Mouse (Mus musculus) heart, embryonic 12.5 days (tissue): ENCODE measurements around the gene Eif4e1b. TPM values are rescaled to one million over a fixed set of nuclear protein-coding genes. Genes with fewer than 3 reads are reported as not detected.

Experiments used
- ATAC-seq: fragments of 200-750 bp; cut with Nextera tagmentation; 2 replicates; pipeline ENCODE4 v1.8.0; 2017; ENCODE audit warnings: moderate TSS enrichment, moderate library complexity; ENCODE audit not compliant: insufficient number of reproducible peaks, low FRiP score
- H3K27ac ChIP-seq: fragments of 300-500 bp; sonication (generic); 2 replicates; pipeline ENCODE4 v1.5.1; 2016; ENCODE audit warnings: mild to moderate bottlenecking, moderate library complexity; ENCODE audit not compliant: poor library complexity, severe bottlenecking
- H3K27me3 ChIP-seq: fragments of 300-500 bp; sonication (generic); replicated peaks from 2 replicates; pipeline ENCODE4 v1.6.1; 2016; ENCODE audit warnings: mild to moderate bottlenecking, moderate library complexity
- H3K36me3 ChIP-seq: fragments of 300-500 bp; sonication (generic); 2 replicates; pipeline ENCODE4 v1.6.1; 2016; ENCODE audit warnings: mild to moderate bottlenecking, moderate library complexity
- H3K4me1 ChIP-seq: fragments of 300-500 bp; sonication (generic); replicated peaks from 2 replicates; pipeline ENCODE4 v1.6.1; 2016; ENCODE audit warnings: mild to moderate bottlenecking
- H3K4me2 ChIP-seq: fragments of 300-500 bp; sonication (generic); 2 replicates; pipeline ENCODE4 v1.6.1; 2016; ENCODE audit warnings: mild to moderate bottlenecking, moderate library complexity
- H3K4me3 ChIP-seq: fragments of 300-500 bp; sonication (generic); 2 replicates; pipeline ENCODE4 v1.5.1; 2016; ENCODE audit warnings: mild to moderate bottlenecking
- H3K9ac ChIP-seq: fragments of 300-500 bp; sonication (generic); 2 replicates; pipeline ENCODE4 v1.6.1; 2016; ENCODE audit warnings: mild to moderate bottlenecking, moderate library complexity
- H3K9me3 ChIP-seq: fragments of 300-500 bp; sonication (generic); replicated peaks from 2 replicates; pipeline ENCODE4 v1.6.1; 2016; ENCODE audit warnings: mild to moderate bottlenecking, moderate library complexity
- WGBS: fragments of 180-500 bp; shearing (Covaris S2); methylation state at CpG from one replicate; pipeline ENCODE4 v1.1.7; 2016; 5-methylcytosine and 5-hydroxymethylcytosine counted together
- polyA plus RNA-seq: library from polyadenylated mRNA; unstranded; fragments of >200 nt; fragmentation: Nextera tagmentation; extraction: Ambion mirVana; gene quantifications from 2 replicates; pipeline ENCODE4 v1.2.1, GENCODE M21; 2016

The Eif4e1b gene
- polyA plus RNA-seq, 1 experiment from 2014 or later = not detected

DNA sequence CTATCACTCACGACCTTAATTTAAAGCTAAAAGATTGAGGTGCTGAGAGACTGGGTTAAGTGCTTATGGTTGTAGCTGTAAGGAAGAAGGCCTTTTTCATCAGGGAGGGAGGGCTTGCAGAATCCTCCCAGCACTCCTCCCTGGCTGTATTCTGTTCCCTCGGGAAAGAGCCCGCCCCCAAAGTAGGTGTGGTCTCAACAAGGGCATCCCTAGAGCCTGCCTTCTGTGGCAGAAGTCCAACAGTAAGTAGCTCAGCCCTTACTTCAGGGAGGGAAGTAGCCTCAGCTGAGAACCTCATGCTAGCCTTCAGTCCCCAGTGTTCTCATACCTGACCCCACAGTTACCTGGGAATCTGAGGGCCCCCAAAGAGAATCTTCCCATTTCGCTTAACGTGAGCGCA is 44.7 kb downstream of the Eif4e1b start:
- H3K9me3 ChIP-seq = no peaks in the 10 kb centered on the region
- peaks cover 14% of the 10 kb centered on the region; the same call in 1 of the 2 replicates for H3K27me3 ChIP-seq
- 47% methylated on average over 6 of the region's 6 CpGs for WGBS
- H3K36me3 ChIP-seq = no peaks in the 10 kb centered on the region
- peaks cover 11% of the 10 kb centered on the region; the same call in 1 of the 2 replicates for H3K4me1 ChIP-seq
- H3K4me3 ChIP-seq = no peak overlapping the region
- H3K4me2 ChIP-seq = no peak overlapping the region
- no peak for ATAC-seq
- no peak overlapping the region for H3K9ac ChIP-seq
- H3K27ac ChIP-seq = no peak overlapping the region

DNA sequence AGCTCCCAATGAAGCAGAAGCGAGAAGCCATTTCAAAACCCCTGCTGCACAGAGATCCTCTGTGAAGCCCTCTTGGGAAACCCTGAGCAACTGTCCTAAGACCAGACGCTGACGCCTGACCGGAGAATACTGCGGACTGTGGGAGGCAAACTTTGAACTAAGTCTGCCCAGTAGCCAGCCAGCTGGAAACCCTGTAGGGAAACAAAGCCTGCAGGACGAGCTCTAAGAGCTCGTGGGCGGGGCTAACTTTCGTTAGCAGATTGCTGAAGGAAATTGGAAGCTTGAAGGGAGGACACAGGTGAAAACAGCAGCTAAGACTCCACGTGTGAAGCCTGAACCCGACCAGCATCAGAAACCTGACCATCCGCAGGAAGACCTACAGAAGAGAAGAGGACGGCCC is 45.7 kb downstream of the Eif4e1b start:
- H3K4me2 ChIP-seq = peak overlapping the region; percentile 20; the same call in 1 of the 2 replicates
- H3K4me3 ChIP-seq = no peak overlapping the region
- ATAC-seq = no peak
- no peaks in the 10 kb centered on the region for H3K9me3 ChIP-seq
- H3K27ac ChIP-seq = no peak overlapping the region
- peaks cover 7% of the 10 kb centered on the region; the same call in 1 of the 2 replicates for H3K27me3 ChIP-seq
- H3K9ac ChIP-seq = no peak overlapping the region
- no peaks in the 10 kb centered on the region for H3K36me3 ChIP-seq
- 3% methylated on average over 13 of the region's 13 CpGs for WGBS
- peaks cover 4% of the 10 kb centered on the region; the same call in 1 of the 2 replicates for H3K4me1 ChIP-seq

DNA sequence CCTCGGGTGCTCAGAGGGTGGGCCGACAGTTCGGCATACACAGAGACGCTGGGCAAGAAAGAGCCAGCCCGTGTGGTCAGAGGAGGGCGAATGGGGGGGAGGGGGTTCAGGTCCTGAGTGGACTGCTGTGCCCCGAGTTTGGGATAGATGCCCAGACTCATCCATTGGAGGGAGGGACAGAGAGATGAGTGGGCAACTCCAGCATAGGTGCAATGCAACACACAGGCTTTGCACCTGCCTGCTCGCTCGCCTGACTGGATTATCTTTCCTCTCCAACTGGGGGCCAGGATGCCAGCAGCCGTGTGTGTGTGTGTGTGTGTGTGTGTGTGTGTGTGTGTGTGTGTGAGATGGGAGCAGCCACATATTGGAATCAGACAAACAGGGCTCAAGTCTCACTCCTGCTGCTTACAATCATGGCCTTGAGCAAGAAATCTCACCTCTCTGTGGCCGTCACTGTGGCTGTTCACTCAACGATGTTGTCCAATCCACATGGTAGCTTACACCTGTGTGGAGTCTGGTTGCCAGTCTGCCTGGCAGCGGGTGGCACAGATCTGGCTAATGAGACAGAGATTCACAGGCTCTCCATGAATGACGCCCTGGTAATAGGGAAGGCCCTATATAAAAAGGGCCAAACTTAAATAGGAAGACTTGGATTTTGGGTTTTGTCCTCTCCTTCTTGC is 52.7 kb downstream of the Eif4e1b start:
- Histone ChIP-seq H3K36me3 (no peaks in the 10 kb centered on the region), H3K4me2 (no peak overlapping the region), H3K27me3 (peaks cover 23% of the 10 kb centered on the region), H3K9ac (no peak overlapping the region), H3K9me3 (no peaks in the 10 kb centered on the region), H3K4me1 (no peaks in the 10 kb centered on the region), H3K27ac (no peak overlapping the region), H3K4me3 (no peak overlapping the region)
- no peak for ATAC-seq
- 79% methylated on average over 13 of the region's 14 CpGs for WGBS

DNA sequence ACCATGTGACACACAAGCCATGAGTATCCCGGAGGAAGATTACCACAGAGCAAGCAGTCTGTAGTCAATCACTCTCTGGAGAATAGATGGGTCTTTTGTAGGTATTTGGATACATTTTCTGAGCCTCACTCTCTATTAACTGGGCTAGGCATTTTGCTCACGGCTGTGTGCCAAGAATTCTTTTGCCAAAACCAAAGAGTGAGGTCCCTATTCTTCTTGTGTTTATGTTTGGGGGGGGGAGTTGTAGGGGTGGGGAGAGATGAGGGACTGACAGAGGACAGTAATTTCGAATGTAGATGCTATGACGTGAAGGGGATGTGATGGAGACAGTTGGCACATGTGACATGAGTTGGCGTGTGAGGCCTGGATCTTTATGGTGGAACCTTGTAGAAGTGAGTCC is 53.3 kb downstream of the Eif4e1b start:
- H3K4me3 ChIP-seq = no peak overlapping the region
- no peaks in the 10 kb centered on the region for H3K4me1 ChIP-seq
- H3K27ac ChIP-seq = no peak overlapping the region
- H3K9ac ChIP-seq = no peak overlapping the region
- 71% methylated on average over 5 of the region's 5 CpGs for WGBS
- H3K36me3 ChIP-seq = no peaks in the 10 kb centered on the region
- ATAC-seq = no peak
- H3K9me3 ChIP-seq = 0 out of 2 replicates have a peak, but pooled peaks cover 4% of the 10 kb centered on the region
- H3K27me3 ChIP-seq = peaks cover 23% of the 10 kb centered on the region
- H3K4me2 ChIP-seq = no peak overlapping the region

DNA sequence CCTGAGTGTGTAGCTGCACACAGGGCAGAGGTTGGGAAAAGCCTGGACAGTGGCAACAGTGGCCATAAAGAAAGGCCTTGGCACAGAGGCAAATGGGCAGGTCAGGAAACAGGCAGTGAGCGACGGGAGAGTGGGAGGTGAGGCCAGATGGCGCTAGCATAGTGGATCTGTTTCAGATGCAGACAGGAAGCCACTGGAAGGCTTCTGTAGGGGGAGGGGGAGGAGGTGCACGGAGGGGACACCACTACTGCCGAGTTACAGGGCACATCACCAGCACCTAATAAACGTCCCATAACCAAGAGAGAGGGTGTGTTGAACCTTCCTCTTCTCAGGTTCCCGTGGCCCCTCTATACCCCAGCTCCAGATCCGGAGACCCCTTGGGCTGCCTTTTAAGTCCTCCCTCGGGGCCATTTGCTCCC is 53.7 kb downstream of the Eif4e1b start:
- H3K27me3 ChIP-seq = peaks cover 23% of the 10 kb centered on the region
- H3K4me3 ChIP-seq = no peak overlapping the region
- H3K9ac ChIP-seq = no peak overlapping the region
- H3K9me3 ChIP-seq = peaks cover 8% of the 10 kb centered on the region; the same call in 1 of the 2 replicates
- ATAC-seq = no peak
- H3K36me3 ChIP-seq = no peaks in the 10 kb centered on the region
- H3K4me2 ChIP-seq = 0 out of 2 replicates have a peak overlapping the region, but pooled peaks have one; percentile 3
- WGBS = 13% methylated on average over 9 of the region's 9 CpGs
- no peaks in the 10 kb centered on the region for H3K4me1 ChIP-seq
- H3K27ac ChIP-seq = no peak overlapping the region

Other genes starting within 250 kb of the Eif4e1b start
- gene 4833439L19Rik, start 218.6 kb upstream of the Eif4e1b start, polyA plus RNA-seq = 119 and 131 TPM in 2 replicates
- 19.9 and 23.3 TPM in 2 replicates for gene Arl10, start 209.0 kb upstream of the Eif4e1b start, polyA plus RNA-seq
- gene Nop16, start 193.9 kb upstream of the Eif4e1b start, polyA plus RNA-seq = 55.5 and 60.3 TPM in 2 replicates
- gene Higd2a, start 193.8 kb upstream of the Eif4e1b start, polyA plus RNA-seq = 242 and 247 TPM in 2 replicates
- 48.9 and 52.6 TPM in 2 replicates for gene Cltb, start 172.7 kb upstream of the Eif4e1b start, polyA plus RNA-seq
- 48.8 and 50.2 TPM in 2 replicates for gene Faf2, start 162.2 kb upstream of the Eif4e1b start, polyA plus RNA-seq
- gene Rnf44, start 90.1 kb upstream of the Eif4e1b start, polyA plus RNA-seq = 60.4 and 62.7 TPM in 2 replicates
- gene Cdhr2, start 82.5 kb upstream of the Eif4e1b start, polyA plus RNA-seq = 0.04 and 0.18 TPM in 2 replicates
- gene Gprin1, start 34.1 kb upstream of the Eif4e1b start, polyA plus RNA-seq = 0.22 and 0.27 TPM in 2 replicates
- 0.18 and 0.37 TPM in 2 replicates for gene Sncb, start 17.4 kb upstream of the Eif4e1b start, polyA plus RNA-seq
- gene Tspan17, start 5.4 kb downstream of the Eif4e1b start, polyA plus RNA-seq = 3.1 and 5.8 TPM in 2 replicates
- 2.9 and 4.3 TPM in 2 replicates for gene Unc5a, start 165.4 kb downstream of the Eif4e1b start, polyA plus RNA-seq
- gene Hk3, start 237.4 kb downstream of the Eif4e1b start, polyA plus RNA-seq = 0.42 and 0.68 TPM in 2 replicates